Mouse (Mus musculus) left cerebral cortex, adult 2 months (tissue): ENCODE data around the gene Rita1. TPM values are rescaled to one million over a fixed set of nuclear protein-coding genes. Genes with fewer than 3 reads are reported as not detected.

Experiments used
- DNase-seq, 2 experiments: peaks; one replicate each; pipeline ENCODE4 v3.0.0; 2021 to 2022; ENCODE audit warnings: low spot score in 2 of 2, mixed read lengths in 1 of 2; ENCODE audit errors: extremely low spot score in 1 of 2
- H3K27ac ChIP-seq: fragments of 200-600 bp; 2 replicates; pipeline ENCODE4 v1.8.1; 2022
- H3K4me3 ChIP-seq: fragments of 200-600 bp; 2 replicates; pipeline ENCODE4 v1.8.1; 2022
- CTCF ChIP-seq: fragments of 200-600 bp; IDR thresholded peaks from 2 replicates; pipeline ENCODE4 v1.8.1; 2022; ENCODE audit warnings: antibody characterized with exemption, mild to moderate bottlenecking, moderate library complexity
- intact Hi-C: fragments of 180-260 bp; cut with DNase I; formaldehyde crosslinking; loops from one replicate; pipeline ENCODE4 v1.15.1; 2025
- total RNA-seq, 2 experiments: library from RNA; stranded (reverse); gene quantifications; 2 replicates each; pipeline ENCODE4 v1.2.3; 2021

The Rita1 gene
- total RNA-seq, 2 experiments from 2014 or later: 29.5 to 29.9 TPM

DNA sequence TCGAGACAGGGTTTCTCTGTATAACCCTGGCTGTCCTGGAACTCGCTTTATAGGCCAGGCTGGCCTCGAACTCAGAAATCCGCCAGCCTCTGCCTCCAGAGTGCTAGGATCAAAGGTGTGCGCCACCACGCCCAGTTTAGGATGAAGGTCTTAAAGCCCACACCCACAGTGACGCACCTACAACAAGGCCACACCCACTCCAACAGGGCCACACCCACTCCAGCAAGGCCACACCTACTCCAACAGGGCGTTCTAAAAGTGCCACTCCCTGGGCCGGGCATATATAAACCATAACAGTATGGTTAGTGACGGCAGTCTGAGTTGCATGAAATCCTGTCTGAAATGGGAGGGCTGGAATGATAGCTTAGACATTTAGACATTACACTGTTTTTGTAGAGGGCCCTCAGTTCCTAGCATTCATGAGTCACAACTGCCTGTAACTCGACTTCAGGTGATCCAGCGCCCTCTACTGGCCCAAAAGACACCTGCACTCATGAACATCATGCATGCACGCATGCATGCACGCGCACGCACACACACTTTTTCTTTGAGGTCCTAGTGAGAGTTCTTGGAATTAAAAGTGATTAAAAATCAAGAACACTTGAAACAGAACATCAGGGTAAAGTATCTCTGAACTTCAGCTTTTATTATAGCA is 21.9 kb downstream of the Rita1 start:
- Histone ChIP-seq H3K27ac (no peak overlapping the region), H3K4me3 (no peak overlapping the region)
- no peak for DNase-seq
- peak; percentile 45 for TF ChIP-seq CTCF
- intact Hi-C loops: no loop called here

- H3K27ac ChIP-seq: peak within 1 kb of the TSS; percentile 92
- intact Hi-C loops: loop anchor here (5.0 kb wide), 1 partner anchor 86 kb away; the partner anchor contains the start of gene Plbd2
- H3K4me3 ChIP-seq: peak within 1 kb of the TSS; percentile 89
- peak; percentile 39 for TF ChIP-seq CTCF
- DNase-seq: peak; percentile 98 to 99
Measured at GRCm38 (mm10) chr5:120588569-120589094, 23.8 kb downstream of the Rita1 start, which contains the start of the genes Tpcn1 and Iqcd. Tpcn1 (minus strand) TSS chr5:120588673. Iqcd (plus strand) TSS chr5:120589016.

DNA sequence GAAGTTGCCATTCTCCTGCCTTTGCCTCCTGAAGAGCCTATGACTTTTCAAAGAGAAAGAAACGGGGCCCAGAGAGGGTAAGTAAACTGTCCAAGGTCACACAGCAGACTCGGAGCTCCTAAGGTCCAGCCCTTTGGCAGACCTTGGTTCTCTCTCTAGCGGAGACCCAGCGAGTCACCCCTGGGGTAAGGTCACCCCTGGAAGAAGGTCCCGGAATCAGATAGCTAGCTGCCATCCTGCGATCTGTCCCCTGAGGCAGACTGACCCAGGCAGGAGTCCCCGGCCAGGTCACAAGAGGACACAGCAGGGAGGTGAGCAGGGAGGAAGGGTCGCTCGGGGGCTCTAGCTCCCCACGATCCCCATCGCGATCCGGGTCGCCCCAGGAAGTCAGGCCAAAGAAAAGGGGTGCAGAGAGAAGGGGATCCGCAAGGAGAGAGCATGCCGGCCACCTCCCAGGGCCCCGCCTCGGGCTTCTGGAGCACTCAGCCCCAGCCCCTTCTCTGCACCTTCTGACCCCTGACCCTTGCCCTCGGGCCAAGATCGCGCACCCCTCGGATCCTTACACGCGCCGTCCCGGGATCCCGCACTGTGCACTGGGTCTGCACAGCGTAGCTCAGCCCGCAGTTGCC is 24.3 kb downstream of the Rita1 start:
- no peak for DNase-seq
- H3K4me3 ChIP-seq: peak overlapping the region; percentile 89
- peak overlapping the region; percentile 92 for H3K27ac ChIP-seq
- TF ChIP-seq CTCF: no peak
- intact Hi-C loops: loop anchor here (2.0 to 5.0 kb wide), 2 partner anchors 21 to 86 kb away; partner anchors contain the start of gene Plbd2

DNA sequence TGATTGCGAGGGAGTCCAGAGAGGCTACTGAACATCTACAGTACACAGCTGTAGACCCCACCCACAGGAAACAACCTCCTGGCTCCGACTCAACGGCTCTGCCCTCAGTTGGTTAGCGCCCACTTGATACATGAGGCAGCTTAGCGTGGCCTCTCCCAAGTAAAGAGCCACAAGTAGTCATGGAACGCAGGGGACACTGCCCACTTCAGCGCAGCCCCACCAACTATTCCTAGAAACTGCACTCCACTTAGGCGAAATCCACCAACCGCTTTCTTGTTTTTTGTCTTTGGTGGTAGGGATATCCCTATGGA is 24.8 kb downstream of the Rita1 start:
- Histone ChIP-seq H3K4me3 (peak overlapping the region; percentile 89), H3K27ac (peak overlapping the region; percentile 92)
- intact Hi-C loops: loop anchor here (2.0 to 5.0 kb wide), 2 partner anchors 21 to 85 kb away; partner anchors contain the start of gene Plbd2
- no peak for TF ChIP-seq CTCF
- DNase-seq: no peak

DNA sequence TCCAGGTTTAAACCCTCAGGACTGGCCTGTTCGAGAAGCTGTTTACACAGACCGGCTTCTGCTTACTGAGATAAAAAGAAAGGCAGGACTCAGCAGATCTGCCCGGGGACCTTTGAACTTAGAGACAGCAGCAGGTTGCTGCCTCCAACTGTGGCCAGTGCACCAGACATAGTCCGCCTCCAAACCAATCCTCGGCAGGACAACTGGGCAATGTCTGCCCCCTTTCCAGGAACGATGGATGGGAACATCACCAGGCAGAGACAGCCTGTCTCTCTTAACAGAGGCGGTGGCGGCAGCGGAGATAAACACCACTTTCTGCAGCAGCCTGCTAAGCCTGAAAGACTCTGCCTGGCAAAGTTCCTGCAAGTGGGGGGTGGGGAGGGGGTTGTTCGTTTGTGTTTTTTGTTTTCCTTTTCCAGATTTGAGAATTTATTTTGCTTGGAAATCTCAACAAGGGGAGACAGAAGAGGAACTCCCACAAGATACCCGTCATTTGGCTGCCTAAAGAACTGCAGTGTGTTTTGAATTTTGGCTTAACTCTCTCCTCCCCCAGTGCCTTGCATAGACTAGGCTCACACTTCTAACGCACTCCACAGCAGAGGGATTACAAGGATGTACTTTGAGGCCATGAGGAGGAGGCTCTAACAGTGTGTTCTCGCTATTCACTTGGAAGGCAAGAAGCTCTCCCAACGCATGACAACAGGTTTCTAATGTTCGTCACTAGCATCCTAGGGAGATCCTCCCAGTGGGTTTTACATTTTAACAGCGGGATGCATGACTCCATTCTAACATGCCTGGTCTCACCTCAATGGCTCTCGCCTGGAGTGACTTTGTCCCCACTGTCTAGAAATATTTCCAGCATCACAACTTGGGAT is 25.4 kb downstream of the Rita1 start:
- no peak for DNase-seq
- intact Hi-C loops: loop anchor here (2.0 to 5.0 kb wide), 2 partner anchors 20 to 85 kb away; partner anchors contain the start of gene Plbd2
- Histone ChIP-seq H3K4me3 (peak overlapping the region; percentile 89), H3K27ac (peak overlapping the region; percentile 92)
- no peak for TF ChIP-seq CTCF

DNA sequence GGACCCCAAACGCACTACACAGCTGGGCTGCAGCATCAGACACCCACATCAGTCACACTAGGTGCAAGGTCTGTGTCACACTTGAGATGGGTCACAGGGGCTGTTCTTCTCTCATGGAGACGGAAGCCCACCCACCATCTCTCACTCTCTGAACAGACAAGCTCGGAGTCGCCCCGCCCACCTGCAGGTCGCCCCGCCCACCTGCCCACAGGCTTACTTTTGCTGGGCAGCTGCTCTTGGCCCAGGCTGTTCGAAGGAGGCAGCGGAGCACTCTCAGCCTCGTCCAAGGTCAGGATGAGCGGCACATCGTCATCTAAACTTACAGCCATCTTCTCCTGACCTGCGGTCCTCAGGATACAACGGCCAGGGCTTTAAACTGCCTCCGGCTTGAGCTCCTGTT is 27.4 kb downstream of the Rita1 start:
- intact Hi-C loops: loop anchor here (5.0 kb wide), 1 partner anchor 83 kb away; the partner anchor contains the start of gene Plbd2
- Histone ChIP-seq H3K27ac (no peak overlapping the region), H3K4me3 (no peak overlapping the region)
- TF ChIP-seq CTCF: no peak
- DNase-seq: no peak

DNA sequence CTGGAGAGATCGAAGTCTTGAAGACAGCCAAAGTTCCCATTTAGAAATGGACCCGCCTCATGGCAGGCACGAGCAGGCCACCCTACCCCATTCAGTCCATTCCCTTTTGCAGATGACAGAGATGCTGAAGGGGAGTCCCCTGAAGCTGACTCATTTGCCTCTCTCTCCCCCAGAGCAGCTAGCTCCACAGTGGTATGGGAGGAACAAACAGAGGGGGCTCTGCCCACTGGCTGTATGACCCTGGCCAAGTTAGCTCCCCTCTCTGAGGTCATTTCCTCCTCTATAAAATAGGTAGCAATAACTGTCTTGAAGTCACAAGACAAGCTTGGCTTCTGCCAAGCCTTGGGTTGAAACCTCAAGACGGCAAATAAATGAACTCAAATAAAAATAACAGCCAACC is 28.9 kb downstream of the Rita1 start:
- DNase-seq: no peak

DNA sequence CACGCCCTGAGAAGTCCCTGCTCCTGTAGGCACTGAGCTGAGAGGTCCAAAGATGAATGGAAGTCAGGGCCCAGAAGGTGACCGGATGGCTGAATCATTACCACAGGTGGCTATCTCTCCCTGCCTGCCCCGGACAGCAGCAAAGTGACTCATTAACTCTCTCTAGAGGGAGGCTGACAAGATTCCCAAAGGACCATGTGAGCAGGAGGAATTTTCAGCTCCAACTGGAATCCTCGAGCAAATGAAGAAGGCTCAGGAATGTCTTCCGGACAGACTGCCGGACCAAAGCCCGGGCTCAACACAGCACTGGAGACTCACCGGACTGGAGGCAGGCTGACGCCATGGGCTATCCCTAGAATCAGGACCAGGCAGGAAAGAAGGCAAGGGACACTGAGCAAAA is 30.4 kb downstream of the Rita1 start:
- intact Hi-C loops: no loop called here
- no peak for TF ChIP-seq CTCF
- Histone ChIP-seq H3K27ac (no peak overlapping the region), H3K4me3 (no peak overlapping the region)
- no peak for DNase-seq

More for the DNA sequence above, 28.9 kb downstream of the Rita1 start:
- intact Hi-C loops: no loop called here
- Histone ChIP-seq H3K27ac (no peak overlapping the region), H3K4me3 (no peak overlapping the region)
- TF ChIP-seq CTCF: no peak

- no peak for DNase-seq
- intact Hi-C loops: no loop called here
- TF ChIP-seq CTCF: no peak
- no peak overlapping the region for H3K4me3 ChIP-seq
- H3K27ac ChIP-seq: no peak overlapping the region
Measured at GRCm38 (mm10) chr5:120579898-120580626, 32.3 kb downstream of the Rita1 start.

DNA sequence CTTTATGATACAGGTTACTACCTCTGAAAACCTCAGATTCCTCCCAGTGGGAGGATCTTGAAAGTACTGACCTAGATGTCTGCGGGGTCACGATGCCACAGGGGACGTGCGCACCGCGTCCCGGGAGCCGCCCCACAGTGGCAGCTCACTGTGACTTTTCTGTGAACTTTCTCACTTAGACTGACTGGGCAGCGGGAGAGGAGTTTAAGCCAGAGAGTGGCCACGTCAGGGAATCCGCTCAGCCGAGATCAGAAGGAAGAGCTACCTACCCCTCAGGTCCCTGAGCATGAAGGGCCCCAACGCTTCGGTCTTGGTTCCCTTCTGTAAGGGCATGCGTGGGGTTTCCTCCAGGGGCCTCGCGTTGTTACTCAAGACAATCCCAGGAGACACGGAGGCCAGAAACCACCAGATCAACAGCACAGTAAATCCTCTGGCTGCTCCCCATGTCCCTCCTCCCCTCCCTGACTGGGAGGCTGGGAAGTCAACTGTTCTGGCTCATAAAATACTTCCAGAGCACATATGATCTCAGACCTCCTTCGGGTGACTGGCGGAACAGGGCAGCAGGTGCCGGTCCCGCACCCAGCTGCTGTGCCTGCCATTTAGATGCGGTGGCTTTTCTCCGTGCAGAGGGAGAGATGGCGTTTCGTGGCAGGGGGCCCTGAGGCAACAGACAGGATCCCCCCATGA is 33.0 kb downstream of the Rita1 start:
- no peak overlapping the region for H3K27ac ChIP-seq

More for the DNA sequence above, 33.0 kb downstream of the Rita1 start:
- no peak overlapping the region for H3K4me3 ChIP-seq
- intact Hi-C loops: no loop called here
- no peak for DNase-seq
- no peak for TF ChIP-seq CTCF
